Mouse (Mus musculus): ENCODE data around the gene Gm11111.

Gene Gm11111

GRCm38 (mm10) chr5:98582051-98582450 is 29.6 kb downstream of the Gm11111 start:
- no peak for ATAC-seq (ENCODE audit: low TSS enrichment)

GRCm38 (mm10) chr5:98585915-98586314 is 33.4 kb downstream of the Gm11111 start:
- no peak for ATAC-seq (ENCODE audit: low TSS enrichment)
